Mouse (Mus musculus): ENCODE results near the gene Fasn.

The Fasn gene

GRCm38 (mm10) chr11:120828416-120828815 lies 4.1 kb upstream of the Fasn start:
- DNase-seq (ENCODE audit: low read depth, low spot score) = no peak

GRCm38 (mm10) chr11:120826016-120826953 lies 1.9 kb upstream of the Fasn start:
- DNase-seq (ENCODE audit: low read depth, low spot score) = no peak

GRCm38 (mm10) chr11:120825289-120825863 lies 1.0 kb upstream of the Fasn start:
- no peak for DNase-seq (ENCODE audit: low read depth, low spot score)

- no peak for DNase-seq (ENCODE audit: low read depth, low spot score)
These were observed 491 bp upstream of the Fasn start for GRCm38 (mm10) chr11:120824787-120825288.

GRCm38 (mm10) chr11:120823551-120823947 lies 798 bp downstream of the Fasn start:
- DNase-seq (ENCODE audit: low read depth, low spot score) = no peak

GRCm38 (mm10) chr11:120822831-120823550 lies 1.4 kb downstream of the Fasn start:
- DNase-seq (ENCODE audit: low read depth, low spot score) = peak; percentile 48

- no peak for DNase-seq (ENCODE audit: low read depth, low spot score)
These were observed 2.0 kb downstream of the Fasn start for GRCm38 (mm10) chr11:120822321-120822720.

- no peak for DNase-seq (ENCODE audit: low read depth, low spot score)
These were observed 3.0 kb downstream of the Fasn start for GRCm38 (mm10) chr11:120821076-120821922.

GRCm38 (mm10) chr11:120820546-120820945 lies 3.8 kb downstream of the Fasn start:
- DNase-seq (ENCODE audit: low read depth, low spot score) = no peak

GRCm38 (mm10) chr11:120819556-120819955 lies 4.8 kb downstream of the Fasn start:
- DNase-seq (ENCODE audit: low read depth, low spot score) = no peak

GRCm38 (mm10) chr11:120818251-120818650 lies 6.1 kb downstream of the Fasn start:
- DNase-seq (ENCODE audit: low read depth, low spot score) = no peak

- no peak for DNase-seq (ENCODE audit: low read depth, low spot score)
These were observed 7.0 kb downstream of the Fasn start for GRCm38 (mm10) chr11:120817358-120817757.

- no peak for DNase-seq (ENCODE audit: low read depth, low spot score)
These were observed 12.3 kb downstream of the Fasn start for GRCm38 (mm10) chr11:120812068-120812467.

- DNase-seq (ENCODE audit: low read depth, low spot score) = no peak
These were observed 16.3 kb downstream of the Fasn start for GRCm38 (mm10) chr11:120808010-120808409.

GRCm38 (mm10) chr11:120805375-120806298 lies 18.7 kb downstream of the Fasn start:
- DNase-seq (ENCODE audit: low read depth, low spot score) = no peak

GRCm38 (mm10) chr11:120804769-120805168 lies 19.6 kb downstream of the Fasn start:
- DNase-seq (ENCODE audit: low read depth, low spot score) = no peak

- no peak for DNase-seq (ENCODE audit: low read depth, low spot score)
These were observed 20.1 kb downstream of the Fasn start for GRCm38 (mm10) chr11:120804274-120804673.

GRCm38 (mm10) chr11:120800061-120800904 lies 24.1 kb downstream of the Fasn start:
- DNase-seq (ENCODE audit: low read depth, low spot score) = peak; percentile 88

- no peak for DNase-seq (ENCODE audit: low read depth, low spot score)
These were observed 24.9 kb downstream of the Fasn start for GRCm38 (mm10) chr11:120799316-120799890.

Measured in A20 (cell line).